Mouse (Mus musculus): ENCODE results near the gene Ppp1r15b. TPM values are rescaled to one million over a fixed set of nuclear protein-coding genes. Genes with fewer than 3 reads are reported as not detected.

Gene Ppp1r15b
- total RNA-seq, 2 experiments from 2014 or later: 13.0 to 15.3 TPM

- DNase-seq (ENCODE audit: low spot score): peak; percentile 50
These were observed 10.8 kb upstream of the Ppp1r15b start for GRCm38 (mm10) chr1:133119931-133120712.

- DNase-seq (ENCODE audit: low spot score): no peak
These were observed 9.7 kb upstream of the Ppp1r15b start for GRCm38 (mm10) chr1:133121246-133121645.

- no peak for DNase-seq (ENCODE audit: low spot score)
These were observed 6.8 kb upstream of the Ppp1r15b start for GRCm38 (mm10) chr1:133124137-133124536.

- DNase-seq (ENCODE audit: low spot score): no peak
These were observed 5.1 kb upstream of the Ppp1r15b start for GRCm38 (mm10) chr1:133125640-133126364.

- DNase-seq (ENCODE audit: low spot score): no peak
These were observed 4.6 kb upstream of the Ppp1r15b start for GRCm38 (mm10) chr1:133126365-133126740.

GRCm38 (mm10) chr1:133127328-133127727 is 3.6 kb upstream of the Ppp1r15b start:
- no peak for DNase-seq (ENCODE audit: low spot score)

GRCm38 (mm10) chr1:133129471-133130221 is 1.3 kb upstream of the Ppp1r15b start:
- DNase-seq (ENCODE audit: low spot score): no peak

- DNase-seq (ENCODE audit: low spot score): no peak
These were observed 590 bp downstream of the Ppp1r15b start for GRCm38 (mm10) chr1:133131561-133131905.

- no peak for DNase-seq (ENCODE audit: low spot score)
These were observed 993 bp downstream of the Ppp1r15b start for GRCm38 (mm10) chr1:133131936-133132335.

- no peak for DNase-seq (ENCODE audit: low spot score)
These were observed 1.7 kb downstream of the Ppp1r15b start for GRCm38 (mm10) chr1:133132388-133133326.

GRCm38 (mm10) chr1:133133425-133133824 is 2.5 kb downstream of the Ppp1r15b start:
- DNase-seq (ENCODE audit: low spot score): no peak

- no peak for DNase-seq (ENCODE audit: low spot score)
These were observed 3.1 kb downstream of the Ppp1r15b start for GRCm38 (mm10) chr1:133134071-133134470.

GRCm38 (mm10) chr1:133134881-133135280 is 3.9 kb downstream of the Ppp1r15b start:
- no peak for DNase-seq (ENCODE audit: low spot score)

- no peak for DNase-seq (ENCODE audit: low spot score)
These were observed 4.9 kb downstream of the Ppp1r15b start for GRCm38 (mm10) chr1:133135808-133136207.

- DNase-seq (ENCODE audit: low spot score): no peak
These were observed 7.5 kb downstream of the Ppp1r15b start for GRCm38 (mm10) chr1:133138401-133138800.

GRCm38 (mm10) chr1:133146014-133147009 is 15.4 kb downstream of the Ppp1r15b start:
- peak; percentile 56 for DNase-seq (ENCODE audit: low spot score)

- no peak for DNase-seq (ENCODE audit: low spot score)
These were observed 16.4 kb downstream of the Ppp1r15b start for GRCm38 (mm10) chr1:133147324-133147723.

GRCm38 (mm10) chr1:133148122-133148521 is 17.2 kb downstream of the Ppp1r15b start:
- no peak for DNase-seq (ENCODE audit: low spot score)

GRCm38 (mm10) chr1:133150556-133150955 is 19.6 kb downstream of the Ppp1r15b start:
- DNase-seq (ENCODE audit: low spot score): no peak

GRCm38 (mm10) chr1:133152213-133152612 is 21.3 kb downstream of the Ppp1r15b start:
- no peak for DNase-seq (ENCODE audit: low spot score)

All from gastrocnemius, adult 18-20 months (tissue).